Mouse (Mus musculus): ENCODE data around the gene Tubgcp5. TPM values are rescaled to one million over a fixed set of nuclear protein-coding genes. Genes with fewer than 3 reads are reported as not detected.

Gene Tubgcp5
- 10 to 100 TPM; 31.4 to 34.4 TPM for polyA plus RNA-seq (2017; shearing (Covaris generic))

DNA sequence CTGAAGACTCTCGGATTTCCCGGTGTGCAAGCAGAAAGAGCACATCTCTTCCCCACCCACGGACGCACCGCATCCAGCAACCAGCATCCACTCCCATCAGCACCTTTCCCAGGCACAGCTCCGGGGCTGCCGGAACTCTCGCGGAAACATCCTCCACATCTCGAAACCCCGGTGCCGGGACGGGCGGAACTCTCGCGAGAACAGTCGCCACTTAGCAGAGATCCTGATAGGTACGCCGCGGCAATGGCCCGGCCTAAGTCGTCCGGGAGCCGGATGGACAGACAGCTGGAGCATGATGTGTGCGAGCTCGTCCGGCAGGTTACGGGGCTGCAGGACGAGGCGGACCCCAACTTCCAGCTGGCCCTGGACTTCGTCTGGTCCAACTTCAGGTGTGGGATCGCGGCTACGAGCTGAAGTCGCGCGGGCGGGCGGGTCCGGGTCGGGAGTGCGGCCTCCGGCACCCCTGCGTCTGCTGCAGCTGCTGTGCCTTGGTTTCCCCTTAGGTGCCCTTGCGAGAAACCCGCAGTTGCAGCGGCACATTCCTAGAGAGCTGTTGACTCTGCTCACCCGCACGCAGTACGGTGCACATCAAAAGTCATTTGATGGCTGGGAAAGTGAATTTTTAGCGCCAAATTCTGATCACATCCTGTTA, at the start of gene Tubgcp5:
Tubgcp5 (plus strand) TSS at position 203 of the 652 bp plus-strand sequence.

DNA sequence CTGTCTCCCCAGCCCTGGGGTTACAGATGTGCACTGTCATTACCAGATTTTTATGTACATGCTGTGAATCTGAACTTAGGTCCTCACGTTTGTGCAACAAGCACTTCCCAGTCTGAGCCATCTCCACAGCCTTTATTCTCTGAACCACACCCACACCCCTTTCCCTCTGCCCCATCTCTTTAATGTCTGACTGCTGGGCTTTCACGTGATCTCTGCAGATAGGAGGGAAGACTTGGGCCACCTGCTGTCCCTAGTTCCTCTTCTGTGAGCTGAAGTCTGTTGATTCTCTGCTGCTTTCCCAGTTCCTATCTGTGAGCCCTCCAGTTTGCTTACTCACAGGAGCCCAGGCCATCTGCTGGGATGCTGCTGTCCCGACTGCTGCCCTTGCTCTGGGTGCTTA, 26.0 kb upstream of the Tubgcp5 start, which contains the start of gene Siglech:
Siglech (plus strand) TSS at position 253 of the 400 bp plus-strand sequence.

DNA sequence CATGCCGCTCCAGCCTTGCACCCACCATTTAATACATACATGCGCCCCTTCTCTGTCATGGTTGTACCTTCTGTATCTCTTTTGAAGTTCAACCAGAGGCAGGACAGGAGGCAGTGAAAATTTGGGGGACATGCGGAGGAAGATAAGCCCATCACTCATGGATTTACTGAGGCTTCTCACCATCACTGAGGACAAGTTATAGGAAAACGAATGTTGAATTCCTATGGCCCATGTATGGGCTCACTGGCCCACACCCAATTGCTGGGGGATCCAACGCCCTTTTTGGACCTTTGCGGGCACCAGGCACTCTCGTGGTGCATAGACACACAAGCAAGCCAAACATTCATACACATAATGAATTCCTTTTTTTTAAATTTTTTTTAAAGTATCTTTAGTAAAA, 47.5 kb downstream of the Tubgcp5 start, which contains the start of gene Cyfip1:
Cyfip1 (plus strand) TSS at position 301 of the 400 bp plus-strand sequence.

Other genes with a start within 250 kb of the Tubgcp5 start
- 1 to 10 TPM in 1 of 2 experiments, under 1 TPM in 1; 0.09 to 1.0 TPM for gene Siglech, start 26.0 kb upstream of the Tubgcp5 start, polyA plus RNA-seq (2017; shearing (Covaris generic))
- 10 to 100 TPM; 25.2 to 69.7 TPM for gene Cyfip1, start 47.6 kb downstream of the Tubgcp5 start, polyA plus RNA-seq (2017; shearing (Covaris generic))
- 10 to 100 TPM; 45.1 to 52.3 TPM for gene Nipa2, start 168.3 kb downstream of the Tubgcp5 start, polyA plus RNA-seq (2017; shearing (Covaris generic))
- under 1 TPM; 0.68 to 0.83 TPM for gene Nipa1, start 225.8 kb downstream of the Tubgcp5 start, polyA plus RNA-seq (2017; shearing (Covaris generic))